In the genomic region with DNA sequence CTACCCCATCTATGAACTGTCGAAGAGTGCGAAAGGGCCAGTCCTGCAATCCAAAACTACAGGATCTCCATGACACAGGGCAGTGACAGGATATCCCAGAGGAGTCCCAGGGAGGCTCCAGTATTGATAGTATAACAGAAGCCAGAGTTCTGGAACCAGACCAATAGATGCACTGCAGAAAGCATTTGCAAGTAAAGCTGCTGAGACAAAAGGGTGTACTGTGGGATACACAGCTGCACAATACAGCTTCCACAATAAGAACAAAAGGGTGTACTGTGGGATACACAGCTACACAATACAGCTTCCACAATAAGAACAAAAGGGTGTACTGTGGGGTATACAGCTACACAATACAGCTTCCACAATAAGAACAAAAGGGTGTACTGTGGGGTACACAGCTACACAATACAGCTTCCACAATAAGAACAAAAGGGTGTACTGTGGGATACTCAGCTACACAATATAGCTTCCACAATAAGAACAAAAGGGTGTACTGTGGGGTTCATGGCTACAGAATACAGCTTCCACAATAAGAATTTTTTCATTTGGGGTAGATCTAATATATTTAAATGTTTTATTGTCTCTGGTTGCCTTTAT, we compare ENCODE assay signal across 14 mouse cellular contexts.
DNase-seq lines count a peak whose midpoint lies in the region; ATAC-seq lines count a peak whose summit lies in the region.
"Had no signal": no experiment of that assay in that cellular context is flagged by ENCODE, and none has a peak within 500 bp of the region (broad histone marks: within the 10 kb centered on the region; RNA-seq: fewer than 3 reads in every experiment).

No protein-coding gene starts in this region.

- H3K4me2 ChIP-seq in forebrain, embryonic 13.5 days = no peak overlapping the region
- H3K4me2 ChIP-seq in midbrain, embryonic 12.5 days (replicated peaks) = no peak overlapping the region
- H3K4me2 ChIP-seq: intestine, embryonic 15.5 days had no signal

- peak; percentile 57; the same call in 1 of the 2 replicates for ATAC-seq in forebrain, embryonic 13.5 days
- peak; percentile 55 for ATAC-seq in midbrain, embryonic 12.5 days (ENCODE audit: low FRiP score, low read depth)

- no peak overlapping the region; the same call in 1 of the 2 replicates for H3K9ac ChIP-seq in forebrain, embryonic 13.5 days
- no peak overlapping the region for H3K9ac ChIP-seq in midbrain, embryonic 12.5 days (replicated peaks)
- H3K9ac ChIP-seq: intestine, embryonic 15.5 days had no signal

- peak; percentile 19 for DNase-seq in embryo, embryonic 10 days (ENCODE audit: low spot score)
- DNase-seq in embryo, embryonic 9.5 days (ENCODE audit: extremely low spot score) = no peak
- DNase-seq in brain, adult 2 months (ENCODE audit: low read depth, low spot score) = peak; percentile 12
- no peak for DNase-seq in cerebellum, adult 8-10 months
- DNase-seq in left cerebral cortex, postnatal 14 days (ENCODE audit: low spot score in 2 of 2) = no peak
- DNase-seq in heart, postnatal 10 days = no peak
- DNase-seq: cerebellum, adult 2 months; heart, adult 2 months; thymus, postnatal 25 days had no signal

- H3K9me3 ChIP-seq in forebrain, embryonic 13.5 days (replicated peaks) = no peaks in the 10 kb centered on the region
- H3K9me3 ChIP-seq in midbrain, embryonic 12.5 days = no peaks in the 10 kb centered on the region
- H3K9me3 ChIP-seq: intestine, embryonic 15.5 days had no signal

- H3K4me1 ChIP-seq in forebrain, embryonic 13.5 days = peaks cover 12% of the 10 kb centered on the region
- H3K4me1 ChIP-seq in midbrain, embryonic 12.5 days = peaks cover 8% of the 10 kb centered on the region; the same call in 1 of the 2 replicates
- H3K4me1 ChIP-seq: intestine, embryonic 15.5 days had no signal

- intact Hi-C loops in left cerebral cortex, postnatal 14 days (cut with DNase I) = no loop called here
- intact Hi-C loops in heart, postnatal 10 days (cut with DNase I) = loop anchor here (10.0 kb wide), 1 partner anchor 566 kb away; no protein-coding TSS in a partner anchor

- no peaks in the 10 kb centered on the region for H3K27me3 ChIP-seq in forebrain, embryonic 13.5 days
- H3K27me3 ChIP-seq in midbrain, embryonic 12.5 days = peaks cover 19% of the 10 kb centered on the region
- H3K27me3 ChIP-seq: intestine, embryonic 15.5 days had no signal

- no peak overlapping the region for H3K4me3 ChIP-seq in forebrain, embryonic 13.5 days
- no peak overlapping the region for H3K4me3 ChIP-seq in midbrain, embryonic 12.5 days
- H3K4me3 ChIP-seq: erythroblast, embryonic 14.5 days; heart, adult 2 months; intestine, embryonic 15.5 days had no signal

- WGBS in forebrain, embryonic 13.5 days = 10% methylated on average over 2 of the region's 2 CpGs
- 33% methylated on average over 2 of the region's 2 CpGs for WGBS in midbrain, embryonic 12.5 days

- peak overlapping the region; percentile 72 for H3K27ac ChIP-seq in forebrain, embryonic 13.5 days
- peak overlapping the region; percentile 49; the same call in 1 of the 2 replicates for H3K27ac ChIP-seq in midbrain, embryonic 12.5 days (replicated peaks)
- H3K27ac ChIP-seq: heart, adult 2 months; intestine, embryonic 15.5 days; kidney, postnatal 0 days had no signal

- H3K36me3 ChIP-seq in forebrain, embryonic 13.5 days (ENCODE audit: poor library complexity, severe bottlenecking) = no peaks in the 10 kb centered on the region
- H3K36me3 ChIP-seq in midbrain, embryonic 12.5 days = no peaks in the 10 kb centered on the region
- H3K36me3 ChIP-seq: intestine, embryonic 15.5 days had no signal

Comparison
In these comparisons a context has a peak if more than half of its experiments do, and no peak if none do; other contexts are left out.
1. DNase-seq: peak in embryo, embryonic 10 days (single experiment) and brain, adult 2 months (single experiment); none in embryo, embryonic 9.5 days (single experiment), cerebellum, adult 8-10 months (single experiment), left cerebral cortex, postnatal 14 days (0 of 2) and heart, postnatal 10 days (0 of 2).